Mouse (Mus musculus) embryonic facial prominence, embryonic 15.5 days (tissue): ENCODE data around the gene Hephl1. TPM values are rescaled to one million over a fixed set of nuclear protein-coding genes. Genes with fewer than 3 reads are reported as not detected.

Experiments
- ATAC-seq: fragments of 200-750 bp; cut with Nextera tagmentation; 2 replicates; pipeline ENCODE4 v1.8.0; 2017; ENCODE audit warnings: low read depth, moderate TSS enrichment; ENCODE audit not compliant: insufficient number of reproducible peaks, low FRiP score, low TSS enrichment
- H3K27ac ChIP-seq: fragments of 300-500 bp; sonication (generic); replicated peaks from 2 replicates; pipeline ENCODE4 v1.5.1; 2015; ENCODE audit warnings: mild to moderate bottlenecking, inconsistent platforms
- H3K27me3 ChIP-seq: fragments of 300-500 bp; sonication (generic); 2 replicates; pipeline ENCODE4 v1.6.1; 2015; ENCODE audit warnings: inconsistent platforms
- H3K36me3 ChIP-seq: fragments of 300-500 bp; sonication (generic); 2 replicates; pipeline ENCODE4 v1.6.1; 2015; ENCODE audit warnings: mild to moderate bottlenecking, inconsistent platforms
- H3K4me1 ChIP-seq: fragments of 300-500 bp; sonication (generic); 2 replicates; pipeline ENCODE4 v1.6.1; 2015; ENCODE audit warnings: inconsistent platforms
- H3K4me2 ChIP-seq: fragments of 300-500 bp; sonication (generic); replicated peaks from 2 replicates; pipeline ENCODE4 v1.6.1; 2015; ENCODE audit warnings: mild to moderate bottlenecking, inconsistent platforms
- H3K4me3 ChIP-seq: fragments of 300-500 bp; sonication (generic); replicated peaks from 2 replicates; pipeline ENCODE4 v1.5.1; 2015; ENCODE audit warnings: mild to moderate bottlenecking, inconsistent platforms
- H3K9ac ChIP-seq: fragments of 300-500 bp; sonication (generic); 2 replicates; pipeline ENCODE4 v1.6.1; 2015; ENCODE audit warnings: inconsistent platforms
- H3K9me3 ChIP-seq: fragments of 300-500 bp; sonication (generic); replicated peaks from 2 replicates; pipeline ENCODE4 v1.6.1; 2016; ENCODE audit warnings: inconsistent platforms
- WGBS: fragments of 180-500 bp; shearing (Covaris S2); methylation state at CpG from one replicate; pipeline ENCODE4 v1.1.7; 2015; 5-methylcytosine and 5-hydroxymethylcytosine counted together
- polyA plus RNA-seq: library from polyadenylated mRNA; unstranded; fragments of >200 nt; fragmentation: Nextera tagmentation; extraction: Ambion mirVana; gene quantifications from 2 replicates; pipeline ENCODE4 v1.2.1, GENCODE M21; 2015

The Hephl1 gene
- polyA plus RNA-seq, result 0.23 and 0.62 TPM in 2 replicates

DNA sequence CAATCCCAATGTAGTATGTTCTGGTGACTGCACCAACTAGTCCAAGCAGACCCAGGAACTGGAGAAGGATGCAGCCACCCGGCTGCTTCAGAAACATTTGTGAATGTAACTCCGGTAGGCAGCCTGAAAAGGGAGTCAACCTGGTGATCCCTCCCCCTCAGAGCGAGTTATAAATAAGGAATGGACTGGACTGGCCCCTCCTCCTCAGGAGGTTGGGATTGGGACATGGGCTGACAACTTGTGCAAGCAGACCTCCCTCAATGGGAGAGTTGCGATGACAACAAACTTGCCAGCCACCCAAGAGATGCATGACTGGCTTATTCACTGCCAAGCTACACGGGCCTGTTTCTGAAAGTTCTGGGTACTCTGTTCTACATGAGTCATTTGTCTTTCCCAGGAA is at the start of gene Hephl1:
Hephl1 (minus strand) TSS at position 101 of the 400 bp plus-strand sequence.
- ATAC-seq, result no peak
- H3K36me3 ChIP-seq, result no peaks in the 10 kb centered on the region
- 78% methylated on average over 5 of the region's 5 CpGs for WGBS

DNA sequence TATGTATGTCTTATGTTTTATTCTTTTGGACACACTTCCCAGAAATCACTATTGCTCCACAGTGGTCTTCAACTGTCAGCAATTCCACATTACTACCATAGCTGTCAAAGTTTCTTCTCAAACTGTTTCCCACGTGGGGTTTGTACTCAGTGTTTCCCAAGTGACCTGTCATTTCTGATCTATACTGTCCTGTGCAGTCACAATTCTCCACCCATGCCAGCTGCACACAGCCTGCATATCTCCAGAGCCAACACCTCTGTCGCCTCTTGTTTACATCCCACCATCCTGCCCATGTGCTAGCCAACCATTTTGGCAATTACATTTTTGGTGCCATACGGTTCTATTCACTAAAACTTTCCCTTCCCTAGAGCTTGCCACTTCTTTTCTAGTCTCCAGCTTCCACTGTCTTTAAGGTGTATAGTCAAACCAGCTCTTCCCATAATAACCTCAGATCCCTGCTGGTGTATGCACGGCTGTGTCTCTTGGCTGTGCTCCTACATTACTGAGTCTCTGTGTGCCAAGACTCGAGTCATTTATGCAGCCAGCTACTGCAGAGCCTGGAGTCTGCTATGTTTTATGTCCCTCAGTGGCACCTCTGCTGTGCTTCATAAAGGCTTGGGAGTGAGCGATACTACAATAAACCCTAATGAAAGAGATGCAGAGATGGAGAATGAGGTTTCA is 37.5 kb upstream of the Hephl1 start:
- Histone ChIP-seq H3K4me1 (no peaks in the 10 kb centered on the region), H3K36me3 (no peaks in the 10 kb centered on the region), H3K9me3 (no peaks in the 10 kb centered on the region), H3K27ac (no peak overlapping the region), H3K27me3 (no peaks in the 10 kb centered on the region), H3K9ac (no peak overlapping the region), H3K4me3 (no peak overlapping the region), H3K4me2 (no peak overlapping the region)
- no peak for ATAC-seq
- WGBS, result 52% methylated on average over 6 of the region's 6 CpGs

More for the DNA sequence above, at the start of gene Hephl1:
- Histone ChIP-seq H3K9me3 (no peaks in the 10 kb centered on the region), H3K9ac (no peak within 1 kb of the TSS), H3K27ac (no peak within 1 kb of the TSS), H3K4me1 (no peaks in the 10 kb centered on the region), H3K4me2 (no peak within 1 kb of the TSS), H3K4me3 (no peak within 1 kb of the TSS), H3K27me3 (no peaks in the 10 kb centered on the region)

DNA sequence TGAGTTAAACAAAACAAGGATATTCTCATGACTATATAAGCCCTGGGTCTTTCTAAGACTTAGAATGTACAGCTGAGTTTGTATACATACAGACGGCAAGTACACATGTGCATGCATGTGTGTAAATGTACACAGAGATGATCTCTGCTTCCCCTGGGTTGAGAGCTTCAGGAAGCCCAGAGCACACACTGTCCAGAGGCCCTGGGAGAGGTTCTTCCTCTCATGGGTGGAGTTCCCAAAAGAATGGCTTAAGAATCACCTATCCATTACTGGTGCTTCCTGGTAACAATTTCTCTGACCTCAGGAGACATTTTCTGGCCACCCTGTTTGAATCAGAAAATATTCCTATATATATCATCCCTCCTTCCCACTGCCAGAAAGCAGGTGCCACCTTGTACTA is 28.6 kb upstream of the Hephl1 start:
- H3K27ac ChIP-seq, result no peak overlapping the region
- H3K27me3 ChIP-seq, result no peaks in the 10 kb centered on the region
- H3K36me3 ChIP-seq, result no peaks in the 10 kb centered on the region
- no peak for ATAC-seq
- no peak overlapping the region for H3K9ac ChIP-seq
- H3K4me3 ChIP-seq, result no peak overlapping the region
- WGBS, result 74% methylated on average over 1 of the region's 1 CpGs
- no peak overlapping the region for H3K4me2 ChIP-seq
- no peaks in the 10 kb centered on the region for H3K4me1 ChIP-seq
- no peaks in the 10 kb centered on the region for H3K9me3 ChIP-seq

DNA sequence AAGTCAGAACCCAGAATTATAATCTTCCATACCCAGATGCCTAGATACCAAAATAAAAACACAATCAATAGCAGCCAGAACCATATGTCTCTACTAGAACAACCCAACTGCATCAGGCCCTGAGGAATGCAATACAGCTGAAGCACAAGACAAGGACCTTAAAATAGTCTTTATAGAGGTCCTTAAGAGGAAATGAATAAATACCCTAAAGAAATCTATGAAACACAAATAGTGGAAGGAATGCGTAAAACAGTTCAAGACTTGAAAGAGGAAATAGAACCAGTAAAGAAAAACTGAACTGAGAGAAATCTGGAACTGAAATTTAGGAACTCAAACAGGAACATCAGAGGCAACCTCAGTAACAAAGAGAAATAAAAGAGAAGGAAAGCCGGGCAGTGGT is 14.0 kb upstream of the Hephl1 start:
- no peak for ATAC-seq
- Histone ChIP-seq H3K9ac (no peak overlapping the region), H3K4me3 (no peak overlapping the region), H3K4me2 (no peak overlapping the region), H3K27me3 (no peaks in the 10 kb centered on the region), H3K9me3 (no peaks in the 10 kb centered on the region), H3K27ac (no peak overlapping the region), H3K4me1 (no peaks in the 10 kb centered on the region), H3K36me3 (no peaks in the 10 kb centered on the region)
- 70% methylated on average over 2 of the region's 2 CpGs for WGBS

DNA sequence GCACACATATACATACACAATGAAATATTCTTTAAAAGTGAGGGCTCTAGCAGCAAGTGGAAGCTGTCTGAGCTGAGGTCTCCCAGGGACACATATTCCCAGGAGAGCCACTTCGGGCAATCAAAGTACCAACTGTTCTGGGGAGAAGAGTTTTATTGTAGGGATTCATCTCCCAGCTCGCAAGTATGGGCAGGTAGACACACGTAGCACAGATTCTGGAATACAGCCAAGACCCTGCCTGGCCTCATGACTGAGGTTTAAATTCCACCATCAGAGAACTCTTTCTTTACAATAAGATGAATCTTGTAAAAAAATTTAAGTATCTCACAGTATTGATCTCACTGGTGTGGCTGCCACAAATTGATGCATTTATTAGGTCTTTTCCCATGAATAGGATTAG is 10.5 kb upstream of the Hephl1 start:
- Histone ChIP-seq H3K4me2 (no peak overlapping the region), H3K36me3 (no peaks in the 10 kb centered on the region), H3K9ac (no peak overlapping the region), H3K4me3 (no peak overlapping the region), H3K4me1 (no peaks in the 10 kb centered on the region), H3K27ac (no peak overlapping the region), H3K9me3 (no peaks in the 10 kb centered on the region), H3K27me3 (no peaks in the 10 kb centered on the region)
- WGBS, result 55% methylated on average over 3 of the region's 3 CpGs
- ATAC-seq, result no peak

DNA sequence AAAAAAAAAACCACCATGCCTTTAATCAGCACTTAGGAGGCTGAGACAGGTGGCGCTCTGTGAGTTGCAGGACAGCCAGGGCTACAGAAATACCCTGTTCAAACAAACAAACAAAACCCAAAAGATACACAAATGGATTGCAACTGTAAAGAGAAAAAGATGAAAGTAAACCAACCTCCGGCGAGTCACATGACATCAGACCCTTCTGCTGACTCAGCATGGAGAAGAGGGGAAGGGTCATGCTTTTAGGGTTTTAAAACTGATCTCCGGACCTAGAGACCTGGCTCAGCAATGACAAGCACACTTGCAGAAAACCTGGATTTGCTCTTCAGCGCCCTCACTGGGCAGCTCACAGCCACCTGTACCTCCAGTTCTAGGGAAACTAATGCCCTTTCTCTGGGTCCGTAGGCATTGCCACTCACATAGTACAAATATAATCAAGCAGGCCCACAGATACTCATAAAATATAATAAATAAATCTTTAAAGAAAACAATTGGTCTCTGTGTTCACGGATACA is 9.0 kb upstream of the Hephl1 start:
- 56% methylated on average over 7 of the region's 7 CpGs for WGBS

DNA sequence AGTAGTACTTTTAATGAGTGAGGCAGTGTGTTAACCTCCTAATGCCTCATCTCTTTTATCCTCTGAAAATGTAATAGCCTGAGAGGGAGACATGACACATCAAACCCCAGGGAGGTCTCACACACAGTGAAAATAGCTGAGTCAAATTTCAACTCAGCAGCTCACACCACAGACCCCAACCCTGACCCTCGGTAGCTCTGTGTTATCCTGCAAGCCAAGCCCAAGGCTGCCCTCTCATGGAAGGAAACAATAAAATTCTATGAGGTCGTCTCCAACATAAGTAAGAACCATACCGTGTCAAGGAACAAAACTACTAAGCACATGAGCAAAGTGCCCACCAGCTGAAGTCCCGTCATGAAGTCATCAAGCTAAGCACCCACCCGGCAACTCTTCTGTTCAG is 8.3 kb upstream of the Hephl1 start:
- 51% methylated on average over 5 of the region's 5 CpGs for WGBS
- no peaks in the 10 kb centered on the region for H3K36me3 ChIP-seq
- no peak overlapping the region for H3K4me3 ChIP-seq
- H3K4me1 ChIP-seq, result no peaks in the 10 kb centered on the region
- no peak overlapping the region for H3K27ac ChIP-seq
- H3K27me3 ChIP-seq, result no peaks in the 10 kb centered on the region
- ATAC-seq, result no peak; the same call in 1 of the 2 replicates
- H3K9me3 ChIP-seq, result no peaks in the 10 kb centered on the region
- H3K9ac ChIP-seq, result no peak overlapping the region
- no peak overlapping the region for H3K4me2 ChIP-seq

More for the DNA sequence above, 9.0 kb upstream of the Hephl1 start:
- no peaks in the 10 kb centered on the region for H3K27me3 ChIP-seq
- H3K4me3 ChIP-seq, result no peak overlapping the region
- H3K4me2 ChIP-seq, result no peak overlapping the region
- H3K9ac ChIP-seq, result no peak overlapping the region
- H3K27ac ChIP-seq, result no peak overlapping the region
- H3K36me3 ChIP-seq, result no peaks in the 10 kb centered on the region
- H3K4me1 ChIP-seq, result no peaks in the 10 kb centered on the region
- ATAC-seq, result no peak
- H3K9me3 ChIP-seq, result no peaks in the 10 kb centered on the region

DNA sequence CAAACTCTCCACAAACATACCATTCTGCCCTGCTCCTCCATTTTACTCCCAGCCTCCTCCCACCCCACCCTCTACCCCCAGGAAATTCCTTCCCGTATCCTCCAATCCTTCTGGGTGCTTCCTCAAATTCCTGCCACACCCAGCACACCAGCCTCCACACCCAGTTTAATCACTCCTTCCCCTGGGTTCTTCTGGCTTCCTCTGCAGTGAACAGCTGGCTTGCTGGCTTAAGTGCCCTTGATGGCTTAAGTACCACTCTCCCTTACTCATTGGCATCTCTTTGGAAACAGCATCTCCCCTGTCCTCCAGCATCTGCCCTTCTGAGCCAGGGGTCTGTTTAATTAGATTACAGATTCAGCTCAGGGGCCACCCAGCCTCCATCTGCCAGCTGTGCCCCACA is 7.6 kb upstream of the Hephl1 start:
- H3K4me1 ChIP-seq, result no peaks in the 10 kb centered on the region
- H3K36me3 ChIP-seq, result no peaks in the 10 kb centered on the region
- H3K27ac ChIP-seq, result no peak overlapping the region
- no peaks in the 10 kb centered on the region for H3K9me3 ChIP-seq
- no peak overlapping the region for H3K4me3 ChIP-seq
- 27% methylated on average over 1 of the region's 1 CpGs for WGBS
- ATAC-seq, result no peak
- H3K27me3 ChIP-seq, result no peaks in the 10 kb centered on the region
- no peak overlapping the region for H3K4me2 ChIP-seq
- H3K9ac ChIP-seq, result no peak overlapping the region

DNA sequence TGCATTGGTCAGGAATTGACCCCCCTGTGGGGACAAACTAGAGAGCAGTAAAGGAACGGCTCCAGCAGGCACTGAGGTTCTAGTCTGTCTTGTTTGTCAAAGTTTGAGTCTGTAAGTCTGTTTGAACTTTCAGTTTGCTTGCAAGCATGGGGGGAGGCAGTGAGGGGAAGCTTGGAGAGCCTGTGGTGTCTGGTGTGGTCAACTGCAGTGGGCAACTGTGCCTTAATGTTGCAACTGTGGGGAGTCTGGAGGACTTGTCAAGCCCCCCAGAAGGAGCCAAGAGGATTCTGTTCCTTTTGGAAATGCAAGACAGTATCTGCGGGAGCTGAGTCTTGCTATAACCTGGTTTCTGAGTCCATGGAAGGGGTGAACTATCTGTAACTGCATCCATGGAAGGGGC is 4.3 kb upstream of the Hephl1 start:
- H3K36me3 ChIP-seq, result no peaks in the 10 kb centered on the region
- H3K4me1 ChIP-seq, result no peaks in the 10 kb centered on the region
- H3K27me3 ChIP-seq, result no peaks in the 10 kb centered on the region
- no peak overlapping the region for H3K27ac ChIP-seq
- no peak overlapping the region for H3K9ac ChIP-seq
- no peak overlapping the region for H3K4me3 ChIP-seq
- no peak for ATAC-seq
- H3K4me2 ChIP-seq, result no peak overlapping the region
- 82% methylated on average over 2 of the region's 2 CpGs for WGBS
- no peaks in the 10 kb centered on the region for H3K9me3 ChIP-seq

DNA sequence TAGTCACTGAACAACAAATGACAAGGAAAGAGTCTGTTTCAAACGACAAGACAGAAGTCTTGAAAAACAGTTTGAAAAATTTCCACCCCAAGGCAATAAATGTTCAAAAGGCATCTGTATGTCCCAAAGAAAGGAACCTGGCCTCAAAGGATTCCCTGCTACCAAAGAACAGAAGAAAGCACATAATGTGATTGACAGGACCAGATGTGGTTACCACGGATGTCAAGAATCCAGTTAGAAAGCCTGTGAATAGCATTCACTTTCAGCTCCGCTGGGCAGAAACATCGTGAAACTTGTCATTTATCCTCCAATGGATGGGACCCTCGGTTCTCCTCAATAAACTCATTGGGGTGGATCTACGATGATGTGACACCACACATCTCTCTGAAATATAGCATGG is 2.2 kb upstream of the Hephl1 start:
- Histone ChIP-seq H3K27me3 (no peaks in the 10 kb centered on the region), H3K9ac (no peak overlapping the region), H3K4me2 (no peak overlapping the region), H3K27ac (no peak overlapping the region), H3K9me3 (no peaks in the 10 kb centered on the region), H3K4me3 (no peak overlapping the region), H3K36me3 (no peaks in the 10 kb centered on the region), H3K4me1 (no peaks in the 10 kb centered on the region)
- WGBS, result 34% methylated on average over 6 of the region's 6 CpGs
- no peak for ATAC-seq

DNA sequence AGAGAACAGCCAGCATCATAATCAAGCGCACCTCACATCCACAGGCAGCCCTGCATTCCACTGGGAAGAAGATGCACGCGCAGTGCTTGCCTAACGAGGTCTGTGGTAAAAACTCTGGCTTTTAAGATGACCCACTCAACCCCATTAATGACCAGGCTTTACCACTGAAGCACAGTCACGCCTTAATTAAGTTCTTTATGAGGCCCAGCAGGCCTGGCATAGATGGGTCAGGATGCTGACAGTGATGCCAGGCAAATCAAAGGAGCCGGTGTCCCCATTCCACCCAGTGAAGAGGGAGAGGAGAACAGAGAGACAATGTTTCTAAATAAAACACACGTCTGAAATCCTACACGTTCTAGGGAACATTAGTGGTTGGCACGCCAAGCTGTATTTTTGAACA is 3.8 kb downstream of the Hephl1 start:
- no peak overlapping the region for H3K4me2 ChIP-seq
- ATAC-seq, result no peak
- no peaks in the 10 kb centered on the region for H3K36me3 ChIP-seq
- H3K9me3 ChIP-seq, result no peaks in the 10 kb centered on the region
- H3K9ac ChIP-seq, result no peak overlapping the region
- no peak overlapping the region for H3K4me3 ChIP-seq
- no peak overlapping the region for H3K27ac ChIP-seq
- no peaks in the 10 kb centered on the region for H3K27me3 ChIP-seq
- WGBS, result 76% methylated on average over 9 of the region's 9 CpGs
- H3K4me1 ChIP-seq, result no peaks in the 10 kb centered on the region

DNA sequence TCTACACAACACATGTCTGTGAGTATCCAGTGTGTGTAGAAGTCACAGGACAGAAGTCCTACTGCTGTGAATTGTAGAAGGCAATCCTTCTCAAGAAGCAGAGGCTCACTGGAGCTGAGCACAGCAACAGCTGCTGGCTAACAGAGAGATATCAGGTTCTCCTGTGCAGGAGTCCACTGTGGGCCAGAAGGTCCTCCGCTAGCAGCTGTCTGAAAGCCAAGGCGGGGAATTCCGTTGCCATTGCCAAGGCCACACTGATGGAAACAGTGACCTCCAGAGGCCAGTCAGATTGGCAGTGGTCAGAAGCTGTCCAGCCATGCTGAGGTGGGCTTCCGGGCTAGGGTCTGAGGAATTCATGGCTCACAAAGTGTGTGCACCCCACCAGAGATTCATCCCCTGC is 6.8 kb downstream of the Hephl1 start:
- 67% methylated on average over 4 of the region's 4 CpGs for WGBS
- ATAC-seq, result peak; percentile 54; the same call in 1 of the 2 replicates

More for the DNA sequence above, 6.8 kb downstream of the Hephl1 start:
- H3K9me3 ChIP-seq, result no peaks in the 10 kb centered on the region
- H3K4me3 ChIP-seq, result no peak overlapping the region
- H3K9ac ChIP-seq, result no peak overlapping the region
- no peak overlapping the region for H3K4me2 ChIP-seq
- H3K36me3 ChIP-seq, result no peaks in the 10 kb centered on the region
- no peak overlapping the region for H3K27ac ChIP-seq
- no peaks in the 10 kb centered on the region for H3K4me1 ChIP-seq
- H3K27me3 ChIP-seq, result no peaks in the 10 kb centered on the region
